Mouse (Mus musculus): ENCODE results near the gene Aoah. TPM values are rescaled to one million over a fixed set of nuclear protein-coding genes. Genes with fewer than 3 reads are reported as not detected.

The Aoah gene
- polyA plus RNA-seq, 1 experiment from 2014 or later, result 0.59 TPM

DNA sequence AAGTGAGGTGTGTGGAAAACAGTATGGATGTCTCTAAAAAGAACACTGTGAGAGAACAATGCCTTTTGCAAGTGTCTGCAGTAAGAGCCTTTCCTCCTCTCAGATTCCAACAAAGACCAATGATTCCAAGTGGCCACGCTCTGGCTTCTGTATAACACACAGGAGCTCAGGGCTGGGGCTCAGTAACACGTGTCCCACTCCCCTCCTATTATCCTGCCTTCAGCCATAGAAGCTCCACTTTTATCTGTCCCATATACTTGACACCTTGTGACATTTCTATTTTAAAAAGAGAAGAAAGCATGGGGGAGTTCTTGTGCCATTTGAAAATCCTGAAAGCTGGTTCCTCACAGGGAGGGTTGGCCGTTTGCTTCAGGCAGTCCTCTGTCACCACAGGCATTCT is 219.7 kb downstream of the Aoah start:
- H3K4me1 ChIP-seq, result no peaks in the 10 kb centered on the region
- no peaks in the 10 kb centered on the region for H3K36me3 ChIP-seq
- H3K4me3 ChIP-seq, result no peak overlapping the region
- no peak overlapping the region for H3K9ac ChIP-seq
- H3K27me3 ChIP-seq, result no peaks in the 10 kb centered on the region
- H3K4me2 ChIP-seq (replicated peaks), result no peak overlapping the region
- no peak overlapping the region for H3K27ac ChIP-seq
- no peak for ATAC-seq (ENCODE audit: low FRiP score, low read depth)
- WGBS, result 74% methylated on average over 3 of the region's 3 CpGs
- H3K9me3 ChIP-seq, result no peaks in the 10 kb centered on the region

DNA sequence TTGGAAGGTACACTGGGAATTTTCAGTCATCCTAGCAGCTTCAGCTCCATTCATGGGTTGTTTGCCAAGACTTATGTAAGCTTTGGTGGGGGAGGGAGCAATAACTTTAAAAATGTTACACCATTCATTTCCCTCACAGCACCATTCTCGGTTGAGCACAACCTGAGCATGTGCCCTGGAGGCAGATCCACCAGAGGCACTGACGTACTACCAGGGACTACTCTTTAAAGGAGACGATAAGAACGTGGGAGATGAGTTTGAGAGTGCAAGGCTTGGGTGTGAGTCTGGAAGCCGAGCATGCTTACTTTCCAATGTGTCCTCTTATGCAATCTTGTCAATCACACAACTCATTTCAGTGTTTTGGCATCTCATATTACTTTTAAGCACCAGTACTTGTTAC is 230.9 kb downstream of the Aoah start:
- Histone ChIP-seq H3K4me3 (no peak overlapping the region), H3K36me3 (no peaks in the 10 kb centered on the region), H3K9me3 (no peaks in the 10 kb centered on the region), H3K27ac (no peak overlapping the region), H3K4me2 (replicated peaks) (no peak overlapping the region), H3K27me3 (no peaks in the 10 kb centered on the region), H3K9ac (no peak overlapping the region), H3K4me1 (no peaks in the 10 kb centered on the region)
- no peak for ATAC-seq (ENCODE audit: low FRiP score, low read depth)
- WGBS, result 80% methylated on average over 5 of the region's 5 CpGs

DNA sequence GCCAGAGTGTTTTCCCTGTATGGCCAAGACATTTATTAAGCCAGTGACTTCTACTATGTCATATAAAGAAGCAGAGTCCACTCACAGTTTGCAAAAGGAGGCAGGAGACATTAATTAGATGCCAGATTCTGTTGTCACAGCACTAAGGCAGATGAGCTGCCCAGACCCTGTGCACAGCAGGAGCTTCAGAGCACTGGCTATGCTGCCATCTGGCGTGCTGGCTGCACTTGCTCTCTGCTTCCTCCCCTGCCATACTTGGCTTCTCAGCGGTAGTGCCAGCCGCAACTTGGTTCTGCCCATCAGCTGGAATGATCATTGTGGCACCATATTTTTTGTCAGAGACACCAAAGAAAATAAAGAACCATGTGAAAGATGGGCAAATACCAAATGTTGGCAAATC is 239.3 kb downstream of the Aoah start:
- Histone ChIP-seq H3K9me3 (no peaks in the 10 kb centered on the region), H3K36me3 (no peaks in the 10 kb centered on the region), H3K4me1 (no peaks in the 10 kb centered on the region), H3K27me3 (0 out of 2 replicates have a peak, but pooled peaks cover 4% of the 10 kb centered on the region), H3K27ac (no peak overlapping the region), H3K9ac (no peak overlapping the region), H3K4me2 (replicated peaks) (no peak overlapping the region), H3K4me3 (no peak overlapping the region)
- WGBS, result 56% methylated on average over 3 of the region's 3 CpGs
- no peak for ATAC-seq (ENCODE audit: low FRiP score, low read depth)

DNA sequence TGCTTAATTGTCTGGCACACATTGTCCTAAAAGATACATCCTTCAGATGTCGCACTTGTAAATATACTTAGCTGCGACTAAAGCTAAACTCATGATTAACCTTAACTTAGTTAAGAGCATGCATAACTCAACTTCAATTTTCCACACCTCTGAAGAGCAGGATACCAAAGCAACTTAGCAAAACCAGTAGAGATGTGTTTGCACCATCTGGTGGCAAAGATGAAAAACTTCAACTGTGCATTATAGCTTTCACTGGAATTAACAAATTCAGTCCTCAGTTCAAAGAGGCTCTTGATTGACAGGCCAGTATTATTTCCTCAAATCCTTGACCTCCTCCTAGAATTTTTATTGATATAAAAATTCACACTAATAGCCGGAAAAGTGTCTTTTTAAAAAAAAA is 241.1 kb downstream of the Aoah start:
- WGBS, result 79% methylated on average over 3 of the region's 3 CpGs
- Histone ChIP-seq H3K9me3 (no peaks in the 10 kb centered on the region), H3K4me2 (replicated peaks) (no peak overlapping the region), H3K4me3 (no peak overlapping the region), H3K9ac (no peak overlapping the region), H3K27me3 (0 out of 2 replicates have a peak, but pooled peaks cover 4% of the 10 kb centered on the region), H3K36me3 (no peaks in the 10 kb centered on the region), H3K27ac (no peak overlapping the region), H3K4me1 (no peaks in the 10 kb centered on the region)
- no peak for ATAC-seq (ENCODE audit: low FRiP score, low read depth)

DNA sequence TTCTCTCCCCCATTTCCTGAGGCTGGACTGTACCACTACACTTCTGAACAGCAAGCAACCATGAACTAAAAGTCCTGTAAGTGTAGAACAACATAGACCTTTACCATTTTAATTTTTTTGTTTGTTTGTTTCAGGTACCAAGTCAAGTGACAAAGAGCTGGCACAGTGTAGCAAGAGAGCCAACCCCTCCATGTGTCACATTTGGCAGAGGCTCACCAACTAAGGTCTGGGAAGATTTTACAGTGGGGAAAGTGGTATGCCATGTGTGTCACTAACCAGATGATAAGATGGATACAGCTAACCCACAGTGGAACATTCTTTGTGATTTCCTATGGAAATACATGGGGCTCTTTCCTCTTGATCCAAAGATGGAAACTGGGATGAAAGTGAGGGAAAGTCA is 242.1 kb downstream of the Aoah start:
- no peak overlapping the region for H3K4me3 ChIP-seq
- ATAC-seq (ENCODE audit: low FRiP score, low read depth), result no peak

DNA sequence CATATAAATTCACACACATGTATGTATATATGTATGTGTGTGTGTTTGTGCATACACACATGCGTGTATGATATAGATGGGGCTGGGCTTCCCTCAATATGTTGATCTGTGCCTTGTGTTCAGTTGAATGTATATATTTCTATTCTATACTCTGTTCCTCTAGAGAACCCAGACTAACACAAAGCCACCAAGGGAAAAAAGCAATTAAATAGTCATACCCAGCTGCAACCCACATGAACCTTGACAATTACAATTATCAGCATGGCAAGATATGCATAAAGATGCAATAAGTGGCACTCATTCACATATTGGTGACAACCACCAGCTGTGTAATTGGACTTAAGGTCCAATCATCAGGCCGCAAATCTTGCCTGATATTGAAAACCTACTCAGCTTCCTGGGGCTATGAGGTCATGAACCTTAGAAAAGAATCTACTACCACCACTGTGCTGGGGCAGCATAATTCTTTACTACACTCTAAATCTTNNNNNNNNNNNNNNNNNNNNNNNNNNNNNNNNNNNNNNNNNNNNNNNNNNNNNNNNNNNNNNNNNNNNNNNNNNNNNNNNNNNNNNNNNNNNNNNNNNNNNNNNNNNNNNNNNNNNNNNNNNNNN is 246.8 kb downstream of the Aoah start:
- no peaks in the 10 kb centered on the region for H3K9me3 ChIP-seq
- no peak for ATAC-seq (ENCODE audit: low FRiP score, low read depth)
- H3K27ac ChIP-seq, result no peak overlapping the region
- no peak overlapping the region for H3K9ac ChIP-seq
- no peaks in the 10 kb centered on the region for H3K27me3 ChIP-seq
- WGBS, result 82% methylated on average over 2 of the region's 2 CpGs
- H3K4me1 ChIP-seq, result no peaks in the 10 kb centered on the region
- no peak overlapping the region for H3K4me2 ChIP-seq (replicated peaks)
- no peaks in the 10 kb centered on the region for H3K36me3 ChIP-seq
- no peak overlapping the region for H3K4me3 ChIP-seq

More for the DNA sequence above, 242.1 kb downstream of the Aoah start:
- no peak overlapping the region for H3K9ac ChIP-seq
- H3K4me1 ChIP-seq, result no peaks in the 10 kb centered on the region
- no peaks in the 10 kb centered on the region for H3K36me3 ChIP-seq
- H3K27me3 ChIP-seq, result 0 out of 2 replicates have a peak, but pooled peaks cover 4% of the 10 kb centered on the region
- no peaks in the 10 kb centered on the region for H3K9me3 ChIP-seq
- H3K4me2 ChIP-seq (replicated peaks), result no peak overlapping the region
- no peak overlapping the region for H3K27ac ChIP-seq

DNA sequence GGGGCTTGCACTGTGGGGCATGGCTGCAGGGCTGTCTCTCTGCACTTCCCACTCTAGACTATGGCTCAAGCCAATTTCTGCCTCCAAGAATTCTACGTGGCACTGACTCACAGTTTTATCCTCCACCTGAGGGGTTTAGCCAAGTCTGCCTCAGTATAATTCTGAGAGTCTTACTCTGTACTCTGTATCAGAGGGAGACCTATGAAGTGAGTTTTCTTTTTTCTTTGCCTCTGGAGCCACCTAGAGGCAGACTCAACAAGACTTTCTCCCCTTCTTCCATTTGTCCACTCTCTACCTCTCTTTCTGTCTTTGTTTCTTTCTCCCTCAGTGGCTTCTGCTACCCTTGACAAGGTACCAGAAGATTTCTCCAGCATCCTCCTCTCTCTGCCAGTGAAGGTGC is 256.2 kb downstream of the Aoah start:
- no peaks in the 10 kb centered on the region for H3K36me3 ChIP-seq
- H3K4me2 ChIP-seq (replicated peaks), result no peak overlapping the region
- H3K9me3 ChIP-seq, result no peaks in the 10 kb centered on the region
- H3K4me1 ChIP-seq, result no peaks in the 10 kb centered on the region
- 52% methylated on average over 1 of the region's 1 CpGs for WGBS
- H3K27me3 ChIP-seq, result no peaks in the 10 kb centered on the region
- no peak overlapping the region for H3K9ac ChIP-seq
- no peak overlapping the region for H3K27ac ChIP-seq
- no peak overlapping the region for H3K4me3 ChIP-seq
- ATAC-seq (ENCODE audit: low FRiP score, low read depth), result no peak

DNA sequence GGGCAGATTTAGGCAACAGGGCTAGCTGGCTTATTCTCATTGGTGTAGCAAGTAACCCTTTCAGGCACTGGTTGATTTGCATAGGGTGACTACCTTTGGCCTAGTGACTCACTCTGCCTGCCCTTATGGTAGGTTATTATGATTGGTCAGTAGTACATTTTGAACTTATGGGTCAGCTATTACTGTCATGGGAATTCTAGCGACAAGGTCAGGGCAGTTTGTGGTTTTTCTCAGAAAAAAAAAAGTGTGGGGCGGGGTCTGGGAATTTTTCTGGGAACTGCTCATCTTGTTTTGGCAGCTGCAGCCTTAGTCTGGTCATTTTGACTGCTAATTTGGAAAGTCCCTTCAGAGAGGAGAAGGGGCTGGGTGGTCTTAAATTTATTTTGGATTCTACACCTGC is 272.1 kb downstream of the Aoah start:
- Histone ChIP-seq H3K27me3 (no peaks in the 10 kb centered on the region), H3K36me3 (no peaks in the 10 kb centered on the region), H3K27ac (no peak overlapping the region), H3K9me3 (no peaks in the 10 kb centered on the region), H3K4me3 (no peak overlapping the region), H3K4me1 (no peaks in the 10 kb centered on the region), H3K9ac (no peak overlapping the region), H3K4me2 (replicated peaks) (no peak overlapping the region)
- 85% methylated on average over 2 of the region's 2 CpGs for WGBS
- ATAC-seq (ENCODE audit: low FRiP score, low read depth), result no peak

DNA sequence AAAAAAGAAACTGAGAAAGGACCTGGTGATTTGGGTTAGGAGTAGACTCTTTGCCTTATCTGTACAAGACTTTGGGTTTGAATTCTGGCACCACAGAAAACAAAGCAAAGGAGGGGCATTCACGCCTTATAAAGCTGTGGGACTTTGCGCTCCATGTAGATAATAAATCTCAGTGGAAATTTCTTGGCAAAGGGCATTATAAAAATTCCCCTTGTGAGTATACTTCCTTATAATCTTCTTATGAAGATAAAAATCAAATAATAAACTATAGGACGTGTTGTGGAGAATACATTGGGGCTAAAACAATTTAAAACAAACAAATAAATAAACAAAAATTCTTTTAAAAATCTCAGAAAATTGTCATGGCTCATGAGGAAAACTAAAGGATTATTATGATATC is 280.9 kb downstream of the Aoah start, which contains the start of gene Olfr1370:
Olfr1370 (minus strand) TSS at position 101 of the 400 bp plus-strand sequence.
- no peak for ATAC-seq (ENCODE audit: low FRiP score, low read depth)
- 75% methylated on average over 3 of the region's 3 CpGs for WGBS

DNA sequence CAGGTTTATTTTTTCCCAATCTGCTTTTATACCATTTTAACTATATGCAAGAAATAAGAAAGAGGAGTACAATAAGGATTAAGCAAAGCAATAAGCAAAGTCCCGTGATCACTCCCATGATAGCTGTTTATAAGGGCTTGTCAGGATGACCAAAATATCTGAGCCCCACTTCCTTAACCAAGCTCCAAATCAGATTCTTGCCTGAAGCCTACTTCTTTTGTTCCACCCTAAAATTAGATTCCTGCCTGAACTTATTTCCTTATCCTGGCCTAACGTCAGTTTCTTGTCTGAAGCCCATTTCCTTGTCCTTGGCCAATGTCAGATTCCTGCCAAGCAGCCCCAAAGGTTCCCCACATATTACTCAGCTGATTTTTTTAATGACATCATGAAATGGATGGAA is 288.8 kb downstream of the Aoah start:
- Histone ChIP-seq H3K9ac (no peak overlapping the region), H3K27me3 (no peaks in the 10 kb centered on the region), H3K4me3 (no peak overlapping the region), H3K9me3 (no peaks in the 10 kb centered on the region), H3K27ac (no peak overlapping the region), H3K36me3 (no peaks in the 10 kb centered on the region), H3K4me1 (no peaks in the 10 kb centered on the region), H3K4me2 (replicated peaks) (no peak overlapping the region)
- no peak for ATAC-seq (ENCODE audit: low FRiP score, low read depth)
- WGBS, result 72% methylated on average over 2 of the region's 2 CpGs

More for the DNA sequence above, 280.9 kb downstream of the Aoah start, which contains the start of gene Olfr1370:
- Histone ChIP-seq H3K4me3 (no peak within 1 kb of the TSS), H3K4me2 (replicated peaks) (no peak within 1 kb of the TSS), H3K9me3 (no peaks in the 10 kb centered on the region), H3K27ac (no peak within 1 kb of the TSS), H3K9ac (no peak within 1 kb of the TSS), H3K36me3 (no peaks in the 10 kb centered on the region), H3K4me1 (no peaks in the 10 kb centered on the region), H3K27me3 (no peaks in the 10 kb centered on the region)

Data from limb, embryonic 13.5 days (tissue).